Mouse (Mus musculus) liver, embryonic 12.5 days (tissue): Measurements from ENCODE around the gene Lyve1. TPM values are rescaled to one million over a fixed set of nuclear protein-coding genes. Genes with fewer than 3 reads are reported as not detected.

Experiments used
- ATAC-seq: fragments of 200-750 bp; cut with Nextera tagmentation; 2 replicates; pipeline ENCODE4 v1.8.0; 2017; ENCODE audit warnings: moderate number of reproducible peaks, mild to moderate bottlenecking, moderate library complexity
- H3K27ac ChIP-seq: fragments of 300-500 bp; sonication (generic); 2 replicates; pipeline ENCODE4 v1.5.1; 2016; ENCODE audit warnings: mild to moderate bottlenecking
- H3K27me3 ChIP-seq: fragments of 300-500 bp; sonication (generic); replicated peaks from 2 replicates; pipeline ENCODE4 v1.6.1; 2016; ENCODE audit warnings: mild to moderate bottlenecking, moderate library complexity
- H3K36me3 ChIP-seq: fragments of 300-500 bp; sonication (generic); 2 replicates; pipeline ENCODE4 v1.6.1; 2016; ENCODE audit warnings: mild to moderate bottlenecking, moderate library complexity
- H3K4me1 ChIP-seq: fragments of 300-500 bp; sonication (generic); 2 replicates; pipeline ENCODE4 v1.6.1; 2016
- H3K4me2 ChIP-seq: fragments of 300-500 bp; sonication (generic); 2 replicates; pipeline ENCODE4 v1.6.1; 2016; ENCODE audit warnings: mild to moderate bottlenecking, moderate library complexity
- H3K4me3 ChIP-seq: fragments of 300-500 bp; sonication (generic); 2 replicates; pipeline ENCODE4 v1.5.1; 2016; ENCODE audit warnings: mild to moderate bottlenecking, moderate library complexity
- H3K9ac ChIP-seq: fragments of 300-500 bp; sonication (generic); 2 replicates; pipeline ENCODE4 v1.6.1; 2016; ENCODE audit warnings: mild to moderate bottlenecking, moderate library complexity
- H3K9me3 ChIP-seq: fragments of 300-500 bp; sonication (generic); replicated peaks from 2 replicates; pipeline ENCODE4 v1.6.1; 2016; ENCODE audit warnings: mild to moderate bottlenecking, moderate library complexity
- WGBS: fragments of 180-500 bp; shearing (Covaris S2); methylation state at CpG from one replicate; pipeline ENCODE4 v1.1.7; 2016; ENCODE audit not compliant: insufficient replicate concordance; 5-methylcytosine and 5-hydroxymethylcytosine counted together
- microRNA-seq: library from miRNA; unstranded; fragments of <30 nt; microRNA quantifications from one replicate; pipeline ENCODE4, GENCODE M21; 2017
- polyA plus RNA-seq: library from polyadenylated mRNA; unstranded; fragments of >200 nt; fragmentation: Nextera tagmentation; extraction: Ambion mirVana; gene quantifications from 2 replicates; pipeline ENCODE4 v1.2.1, GENCODE M21; 2016

Lyve1 gene
- polyA plus RNA-seq, 1 experiment from 2014 or later, result 26.7 TPM

DNA sequence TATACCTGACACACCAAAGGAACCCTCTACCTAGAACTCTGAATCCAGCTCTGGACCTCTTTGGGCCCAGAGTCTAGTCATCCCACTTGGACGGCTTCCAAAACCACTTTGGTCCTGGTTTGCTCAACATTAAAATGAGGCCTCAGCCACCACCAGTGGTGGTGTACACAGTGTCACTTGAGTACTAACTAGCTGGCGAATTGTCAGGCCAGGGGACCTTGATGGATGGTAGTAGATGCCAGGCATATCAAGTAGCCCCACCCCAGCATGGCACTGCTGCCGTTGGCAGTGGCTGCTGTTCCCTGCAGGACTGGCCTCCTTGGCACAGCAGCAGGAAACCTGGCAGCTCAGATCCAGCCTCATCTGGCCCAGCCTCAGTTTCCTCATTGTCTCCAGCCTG lies 58.8 kb downstream of the Lyve1 start:
- H3K36me3 ChIP-seq, result peaks cover 98% of the 10 kb centered on the region
- no peaks in the 10 kb centered on the region for H3K9me3 ChIP-seq
- no peak for ATAC-seq
- no peak overlapping the region for H3K27ac ChIP-seq
- H3K9ac ChIP-seq, result no peak overlapping the region
- 80% methylated on average over 3 of the region's 3 CpGs for WGBS
- no peaks in the 10 kb centered on the region for H3K4me1 ChIP-seq
- no peak overlapping the region for H3K4me3 ChIP-seq
- no peak overlapping the region for H3K4me2 ChIP-seq
- no peaks in the 10 kb centered on the region for H3K27me3 ChIP-seq

- Histone ChIP-seq H3K9me3 (no peaks in the 10 kb centered on the region), H3K4me2 (no peak overlapping the region), H3K36me3 (peaks cover 94% of the 10 kb centered on the region), H3K4me3 (no peak overlapping the region), H3K27me3 (no peaks in the 10 kb centered on the region), H3K9ac (no peak overlapping the region), H3K27ac (no peak overlapping the region), H3K4me1 (no peaks in the 10 kb centered on the region)
- WGBS, result 93% methylated on average over 10 of the region's 10 CpGs
- no peak for ATAC-seq
Observed at GRCm38 (mm10) chr7:110803131-110803530, 59.9 kb downstream of the Lyve1 start.

GRCm38 (mm10) chr7:110801028-110801427 lies 62.0 kb downstream of the Lyve1 start:
- peak; percentile 23; the same call in 1 of the 2 replicates for ATAC-seq
- H3K4me1 ChIP-seq, result no peaks in the 10 kb centered on the region
- no peaks in the 10 kb centered on the region for H3K9me3 ChIP-seq
- H3K9ac ChIP-seq, result no peak overlapping the region
- WGBS, result under 1% methylated on average over 4 of the region's 4 CpGs
- peaks cover 94% of the 10 kb centered on the region for H3K36me3 ChIP-seq
- no peaks in the 10 kb centered on the region for H3K27me3 ChIP-seq
- no peak overlapping the region for H3K4me2 ChIP-seq
- no peak overlapping the region for H3K4me3 ChIP-seq
- H3K27ac ChIP-seq, result no peak overlapping the region

Small RNA genes lying within 50 kb of the gene (microRNA-seq; reads per million reads assigned to microRNA genes)
- not detected for gene Gm47282

Other genes starting within 250 kb of the Lyve1 start
- 7.2 and 9.2 TPM in 2 replicates for gene Sbf2, start 248.3 kb downstream of the Lyve1 start, polyA plus RNA-seq
- 7.8 and 8.9 TPM in 2 replicates for gene Adm, start 235.6 kb downstream of the Lyve1 start, polyA plus RNA-seq
- gene Ampd3, start 95.0 kb downstream of the Lyve1 start, polyA plus RNA-seq, result 33.7 and 34.2 TPM in 2 replicates
- gene Rnf141, start 18.8 kb downstream of the Lyve1 start, polyA plus RNA-seq, result 29.1 and 31.7 TPM in 2 replicates
- gene Mrvi1, start 119.2 kb upstream of the Lyve1 start, polyA plus RNA-seq, result 14.7 and 14.9 TPM in 2 replicates
- gene Ctr9, start 165.7 kb upstream of the Lyve1 start, polyA plus RNA-seq, result 40.3 and 40.5 TPM in 2 replicates
- gene Eif4g2, start 219.8 kb upstream of the Lyve1 start, polyA plus RNA-seq, result 687 and 693 TPM in 2 replicates